Mouse (Mus musculus): ENCODE results near the gene Tex13c1. TPM values are rescaled to one million over a fixed set of nuclear protein-coding genes. Genes with fewer than 3 reads are reported as not detected.

The Tex13c1 gene
- polyA plus RNA-seq (2014; fragmentation: Nextera tagmentation; extraction: Ambion mirVana): not detected in 2 replicates

DNA sequence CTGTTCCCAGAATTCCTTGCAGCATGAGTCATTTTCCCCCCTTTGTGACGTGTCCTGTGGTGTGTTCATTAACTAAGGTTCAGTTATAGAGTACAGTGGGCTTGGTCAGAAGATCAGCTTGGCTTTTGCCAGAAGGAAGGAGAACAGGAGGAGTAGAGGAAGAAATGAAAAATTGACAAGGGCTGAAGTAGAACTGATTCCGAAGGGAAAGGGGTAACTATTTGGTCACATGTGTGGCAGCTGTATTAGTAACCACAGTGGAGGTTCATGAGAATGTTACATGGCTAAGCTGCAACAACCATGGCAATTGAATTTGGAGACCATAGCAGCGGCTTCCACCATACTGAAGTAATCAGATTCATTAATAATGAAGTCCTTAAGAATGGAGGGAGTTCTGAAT lies at the start of gene Tex13c1:
Gene Tex13c1 (plus strand): TSS at position 301 of the 400 bp plus-strand sequence.
- 91% methylated on average over 3 of the region's 3 CpGs for WGBS
- H3K27ac ChIP-seq (ENCODE audit: low read depth, low read length): no peak within 1 kb of the TSS
- H3K27me3 ChIP-seq (ENCODE audit: control insufficient read depth, insufficient read depth, low read length): no peaks in the 10 kb centered on the region
- H3K36me3 ChIP-seq (ENCODE audit: control insufficient read depth, insufficient read depth, low read length): no peaks in the 10 kb centered on the region
- DNase-seq (ENCODE audit: low spot score) (no peak), ATAC-seq (ENCODE audit: insufficient read depth, low FRiP score, low TSS enrichment) (no peak)
- no peak within 1 kb of the TSS for H3K9ac ChIP-seq (ENCODE audit: low read length)
- H3K4me3 ChIP-seq (ENCODE audit: low read depth, low read length): no peak within 1 kb of the TSS
- H3K4me2 ChIP-seq (ENCODE audit: low read depth): no peak within 1 kb of the TSS
- no peaks in the 10 kb centered on the region for H3K9me3 ChIP-seq (ENCODE audit: control insufficient read depth, low read length)
- H3K4me1 ChIP-seq (ENCODE audit: control insufficient read depth, insufficient read depth, low read length): no peaks in the 10 kb centered on the region

Other genes starting within 250 kb of the Tex13c1 start
- gene Tenm1, start 162.0 kb upstream of the Tex13c1 start, polyA plus RNA-seq (2014; fragmentation: Nextera tagmentation; extraction: Ambion mirVana): 0.57 and 0.90 TPM in 2 replicates